Mouse (Mus musculus) heart, postnatal 4 days (tissue): ENCODE results near the gene Mbtps2. TPM values are rescaled to one million over a fixed set of nuclear protein-coding genes. Genes with fewer than 3 reads are reported as not detected.

Source experiments
- DNase-seq: peaks from one replicate; pipeline ENCODE4 v3.0.0; 2021
- total RNA-seq, 2 experiments: library from RNA; stranded (reverse); gene quantifications; 2 replicates each; pipeline ENCODE4 v1.2.3; 2021

Gene Mbtps2
- total RNA-seq, 2 experiments from 2014 or later: 17.8 to 17.9 TPM

DNA sequence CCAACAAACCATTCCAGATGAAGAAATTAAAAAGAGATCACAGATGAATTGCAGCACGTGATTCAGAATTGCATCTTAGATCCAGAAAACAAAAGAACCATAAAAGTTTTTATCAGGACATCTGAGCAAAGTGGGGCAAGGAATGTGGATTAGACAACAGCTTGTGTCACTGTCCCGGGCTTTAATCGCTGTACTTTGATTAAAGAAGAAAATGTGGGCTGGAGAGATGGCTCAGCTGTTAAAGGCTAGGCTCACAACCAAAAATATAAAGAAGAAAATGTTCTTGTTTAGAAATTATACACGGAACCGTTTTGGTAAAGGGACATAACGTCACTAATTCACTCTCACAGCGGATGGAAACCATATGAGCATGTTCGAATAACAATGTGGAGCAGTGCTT, 98.5 kb downstream of the Mbtps2 start:
- no peak for DNase-seq

DNA sequence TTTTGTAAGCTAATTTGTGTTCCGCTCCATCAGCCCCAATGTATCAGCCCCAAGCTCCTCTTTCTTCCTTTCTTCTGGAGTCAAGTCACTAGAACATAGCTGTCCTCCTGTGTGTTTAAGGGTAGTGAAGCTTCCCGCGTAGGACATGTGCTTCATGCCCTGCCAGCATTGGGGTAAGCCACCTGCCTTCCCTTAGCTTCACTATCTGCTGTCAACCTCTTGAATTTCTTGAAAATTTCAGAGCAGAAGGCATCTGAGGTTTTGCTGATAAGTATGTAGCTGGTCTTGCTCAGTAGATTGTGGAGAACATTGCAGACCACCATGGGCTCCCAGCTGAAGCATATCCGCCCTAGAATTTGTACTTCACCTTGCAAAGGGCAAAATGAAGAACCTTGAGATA, 105.4 kb downstream of the Mbtps2 start:
- DNase-seq: no peak

DNA sequence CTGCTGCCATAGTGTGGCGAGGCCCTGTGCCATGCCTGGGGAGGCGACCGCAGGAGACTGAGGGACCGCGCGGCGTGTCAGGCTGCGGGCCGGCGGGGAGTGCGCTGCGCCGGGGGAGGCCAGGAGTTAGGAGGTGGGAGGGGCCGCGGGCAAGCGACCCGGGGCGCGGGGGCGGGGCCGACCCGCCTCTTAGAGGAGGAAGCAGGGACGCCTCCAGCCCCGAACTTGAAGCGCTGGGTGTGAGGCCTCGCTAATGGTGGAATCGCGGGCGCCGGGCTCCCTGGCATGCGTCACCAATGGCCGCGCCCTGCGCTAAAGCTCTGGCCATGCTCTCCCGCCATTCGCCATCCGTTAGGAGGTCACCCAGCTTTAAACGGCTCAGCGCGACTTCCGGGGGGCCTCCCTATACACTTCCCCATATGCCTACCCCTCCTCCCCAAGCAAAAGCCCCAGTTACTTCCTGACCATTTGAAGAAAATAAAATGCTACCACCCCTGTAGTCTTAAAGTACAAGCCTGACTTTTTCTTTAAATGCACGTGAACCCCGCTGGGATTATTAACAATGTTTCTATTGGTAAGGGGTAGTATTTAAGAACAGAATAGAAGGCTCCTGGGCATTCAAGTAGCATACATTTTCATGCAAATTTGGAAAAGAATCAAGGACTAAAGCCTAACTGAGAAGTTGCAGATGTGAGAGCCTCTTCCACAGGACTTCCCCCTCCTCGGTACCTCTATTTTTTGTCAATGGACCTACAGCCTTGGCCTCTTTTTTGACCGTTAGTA, 106.4 kb downstream of the Mbtps2 start, which contains the start of gene Sms:
Gene Sms (minus strand): TSS at position 344 of the 783 bp plus-strand sequence.
- DNase-seq: peak; percentile 62

DNA sequence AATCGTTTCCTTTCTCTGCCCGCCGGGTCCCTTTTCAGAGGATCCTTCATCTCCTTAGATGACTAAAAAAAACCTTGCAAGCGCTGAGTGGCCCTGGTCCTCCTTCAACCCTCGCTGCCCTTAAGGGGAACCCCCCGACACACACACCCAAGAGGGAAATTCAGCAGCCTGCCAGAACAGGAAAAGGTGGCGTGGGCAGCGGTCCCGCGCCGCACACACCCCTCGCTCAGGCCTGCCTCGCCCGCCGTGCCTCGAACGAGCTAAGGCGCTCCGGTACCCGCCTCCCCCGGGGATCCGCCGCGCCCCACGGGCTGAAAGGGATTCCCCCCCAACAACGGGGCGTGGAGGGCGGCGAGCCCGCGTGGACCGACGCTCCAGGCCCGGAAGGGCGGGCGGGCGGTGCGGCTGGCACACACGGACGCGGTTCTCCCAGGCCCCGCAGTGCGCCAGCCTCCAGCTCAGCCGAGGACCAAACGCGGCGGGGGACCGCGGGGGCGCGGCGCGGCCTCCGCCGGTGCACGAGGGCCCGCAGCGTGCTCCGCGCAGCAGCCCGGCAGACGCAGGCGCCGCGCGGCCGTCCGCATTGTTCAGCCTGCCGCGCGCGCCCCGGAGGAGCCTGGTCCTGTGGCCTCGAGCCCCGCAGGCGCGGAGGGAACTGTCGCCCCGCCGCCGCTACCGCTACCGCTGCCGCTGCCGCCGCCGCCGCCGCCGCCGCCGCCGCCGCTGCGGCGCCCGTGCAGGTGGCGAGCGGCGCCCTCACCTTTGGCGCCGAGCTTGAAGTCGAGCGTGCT, 107.2 kb downstream of the Mbtps2 start:
- DNase-seq: peak; percentile 26

DNA sequence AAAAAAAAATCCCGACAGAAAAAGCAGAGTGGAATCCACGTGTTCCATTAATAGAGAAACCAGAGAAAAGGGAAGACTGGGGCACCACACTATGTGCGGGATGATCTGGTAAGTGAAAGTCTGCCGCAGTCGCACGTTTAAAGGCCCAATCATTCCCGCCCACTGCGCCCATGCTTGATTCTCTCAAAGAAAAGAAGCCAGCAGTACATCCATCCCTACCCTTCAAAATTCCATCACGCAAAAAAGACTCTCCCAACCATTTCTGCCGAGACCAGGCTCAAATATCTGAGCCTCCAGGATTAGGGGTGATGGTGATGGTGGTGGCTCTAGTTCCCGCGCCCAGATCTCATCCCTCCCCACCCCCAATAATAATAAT, 107.8 kb downstream of the Mbtps2 start:
- no peak for DNase-seq

DNA sequence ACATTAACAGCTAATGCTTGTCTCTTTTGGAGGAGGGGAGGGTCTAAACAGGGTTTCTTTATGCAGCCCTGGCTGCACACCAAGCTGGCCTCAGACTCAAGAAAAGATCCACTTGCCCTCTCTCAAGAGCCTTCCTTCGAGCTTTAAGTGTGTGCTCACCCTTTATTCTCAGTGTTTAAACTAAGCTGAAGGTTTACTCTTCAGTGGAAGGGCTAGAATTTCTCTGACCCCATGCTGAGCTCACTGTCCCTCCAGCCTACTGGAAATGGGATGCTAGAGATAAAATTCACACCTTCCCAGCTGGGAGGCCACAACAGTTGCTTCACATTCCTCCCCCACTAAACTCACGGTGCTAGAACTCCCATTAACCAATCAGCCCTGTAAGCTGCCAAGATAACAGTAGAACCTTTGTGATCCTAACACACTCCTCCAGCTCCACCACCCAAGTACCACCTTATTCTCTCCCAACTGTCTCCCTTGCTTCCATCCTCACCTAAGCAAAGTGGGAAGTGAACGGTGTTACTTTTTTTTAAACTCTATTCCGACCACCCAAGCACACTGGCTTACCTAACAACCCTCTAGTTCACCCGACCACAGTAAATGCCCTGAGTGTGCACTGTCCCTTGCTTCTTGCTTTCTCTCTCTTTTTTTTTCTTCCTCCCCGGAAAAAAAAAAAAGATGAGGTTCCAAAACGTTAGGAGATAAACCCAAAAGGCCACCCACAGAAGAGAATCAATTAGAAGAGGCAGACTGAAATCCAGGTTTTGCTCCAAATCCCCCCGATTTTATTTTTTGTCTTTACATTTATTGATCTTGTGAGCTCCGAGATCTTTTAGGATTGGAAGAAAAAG, 108.4 kb downstream of the Mbtps2 start:
- DNase-seq: no peak

DNA sequence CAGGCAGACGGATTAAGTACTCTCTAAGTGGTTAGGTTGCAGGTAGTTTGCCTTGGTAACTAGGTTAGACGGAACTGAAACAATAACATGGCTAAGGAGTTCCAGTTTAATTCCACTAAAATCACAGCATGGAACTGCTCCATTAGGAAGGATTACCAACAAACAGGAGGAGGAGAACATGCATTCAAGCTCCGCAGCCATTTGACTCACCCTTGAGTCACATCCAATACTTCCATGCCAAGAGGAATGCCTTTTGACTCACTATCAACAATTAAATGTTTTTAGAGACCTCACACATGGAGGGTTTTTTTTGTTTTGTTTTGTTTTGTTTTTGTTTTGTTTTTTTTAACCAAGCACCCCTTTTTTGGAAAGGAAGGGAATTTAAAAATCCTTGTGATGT, 109.7 kb downstream of the Mbtps2 start:
- no peak for DNase-seq

DNA sequence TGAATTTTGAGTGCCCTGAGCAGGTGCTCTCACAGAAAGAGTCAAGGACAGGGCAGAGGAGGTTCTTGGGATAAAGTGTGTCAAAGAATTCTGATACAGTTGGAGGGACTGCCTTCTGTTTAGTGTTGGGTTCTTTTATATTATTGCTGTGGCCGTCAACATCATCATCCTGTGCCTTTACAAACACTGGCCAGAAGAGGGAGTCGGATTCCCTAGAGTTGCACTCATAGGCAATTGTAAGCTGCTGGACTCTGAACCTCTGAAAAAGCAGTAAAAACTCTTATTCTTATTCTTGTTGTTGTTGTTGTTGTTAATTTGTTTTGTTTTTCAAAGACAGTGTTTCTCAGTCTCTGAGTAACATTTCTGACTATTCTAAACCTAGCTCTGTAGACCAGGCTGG, 111.8 kb downstream of the Mbtps2 start:
- peak; percentile 39 for DNase-seq

Other genes starting within 250 kb of the Mbtps2 start
- gene Phex, start 183.4 kb downstream of the Mbtps2 start, total RNA-seq: under 1 TPM; 0.17 to 0.18 TPM
- gene Sms, start 106.4 kb downstream of the Mbtps2 start, total RNA-seq: 10 to 100 TPM; 24.2 to 25.3 TPM
- gene Yy2, start 29.7 kb downstream of the Mbtps2 start, total RNA-seq: 1 to 10 TPM in 1 of 2 experiments, under 1 TPM in 1; 0.79 to 1.9 TPM
- gene Smpx, start 100.2 kb upstream of the Mbtps2 start, total RNA-seq: 100 to 1,000 TPM; 460 to 475 TPM
- 1 to 10 TPM; 1.1 to 1.7 TPM for gene Klhl34, start 219.7 kb upstream of the Mbtps2 start, total RNA-seq